Mouse (Mus musculus) myocyte (in vitro differentiated cells): Measurements from ENCODE around the gene Hecw2. TPM values are rescaled to one million over a fixed set of nuclear protein-coding genes. Genes with fewer than 3 reads are reported as not detected.

ENCODE experiments used
- H3K27me3 ChIP-seq: one replicate; pipeline ENCODE4 v1.6.1; 2011; ENCODE audit not compliant: control insufficient read depth, insufficient read depth, insufficient read length
- H3K36me3 ChIP-seq: one replicate; pipeline ENCODE4 v1.6.1; 2011; ENCODE audit not compliant: control insufficient read depth, insufficient read depth
- H3K4me2 ChIP-seq: one replicate; pipeline ENCODE4 v1.6.1; 2011; ENCODE audit warnings: low read depth, control low read depth
- H3K4me3 ChIP-seq: one replicate; pipeline ENCODE4 v1.5.1; 2011; ENCODE audit warnings: mild to moderate bottlenecking, control low read depth, moderate library complexity
- H3K79me2 ChIP-seq: one replicate; pipeline ENCODE4 v1.6.1; 2011; ENCODE audit not compliant: control insufficient read depth, insufficient read depth
- H3ac ChIP-seq: one replicate; pipeline ENCODE4 v1.6.1; 2011; ENCODE audit not compliant: control insufficient read depth, insufficient read length
- CEBPB ChIP-seq: IDR thresholded peaks from 2 replicates; pipeline ENCODE4 v1.6.1; 2011; ENCODE audit warnings: mild to moderate bottlenecking, moderate library complexity; ENCODE audit not compliant: poor library complexity, insufficient read depth, severe bottlenecking
- E2F4 ChIP-seq: IDR thresholded peaks from one replicate; pipeline ENCODE4 v1.6.1; 2011; ENCODE audit warnings: mild to moderate bottlenecking, control low read depth, moderate library complexity; ENCODE audit not compliant: insufficient read depth
- MAX ChIP-seq: IDR thresholded peaks from one replicate; pipeline ENCODE4 v1.6.1; 2011; ENCODE audit warnings: low read depth, mild to moderate bottlenecking, control low read depth
- MYOD1 ChIP-seq, 3 experiments: IDR thresholded peaks; one replicate each; pipeline ENCODE4 v1.6.1; 2011; ENCODE audit warnings: control low read depth in 2 of 3, low read depth in 2 of 3, mild to moderate bottlenecking in 2 of 3, moderate library complexity in 1 of 3; ENCODE audit not compliant: insufficient read length in 2 of 3, control insufficient read depth in 1 of 3
- MYOG ChIP-seq, 3 experiments: IDR thresholded peaks; one replicate each; pipeline ENCODE4 v1.6.1; 2011; ENCODE audit warnings: control low read depth in 2 of 3, low read depth in 2 of 3, mild to moderate bottlenecking in 2 of 3; ENCODE audit not compliant: insufficient read length in 2 of 3, control insufficient read depth in 1 of 3, insufficient read depth in 1 of 3
- POLR2A ChIP-seq: IDR thresholded peaks from one replicate; pipeline ENCODE4 v1.6.1; 2011; ENCODE audit warnings: low read depth, mild to moderate bottlenecking, control low read depth, moderate library complexity; ENCODE audit not compliant: insufficient read length
- POLR2AphosphoS2 ChIP-seq: IDR thresholded peaks from one replicate; pipeline ENCODE4 v1.6.1; 2011; ENCODE audit warnings: low read depth, control low read depth; ENCODE audit not compliant: insufficient read length
- REST ChIP-seq: IDR thresholded peaks from one replicate; pipeline ENCODE4 v1.6.1; 2011; ENCODE audit warnings: mild to moderate bottlenecking, control low read depth, moderate library complexity; ENCODE audit not compliant: insufficient read depth, insufficient read length
- SRF ChIP-seq: IDR thresholded peaks from one replicate; pipeline ENCODE4 v1.6.1; 2011; ENCODE audit warnings: low read depth; ENCODE audit not compliant: control insufficient read depth, insufficient read length
- TCF12 ChIP-seq: IDR thresholded peaks from one replicate; pipeline ENCODE4 v1.6.1; 2011; ENCODE audit warnings: mild to moderate bottlenecking, control low read depth; ENCODE audit not compliant: poor library complexity, insufficient read depth, severe bottlenecking
- TCF3 ChIP-seq: IDR thresholded peaks from one replicate; pipeline ENCODE4 v1.6.1; 2011; ENCODE audit warnings: low read depth, control low read depth; ENCODE audit not compliant: insufficient read length
- USF1 ChIP-seq: IDR thresholded peaks from one replicate; pipeline ENCODE4 v1.6.1; 2011; ENCODE audit warnings: low read depth, mild to moderate bottlenecking, control low read depth, moderate library complexity
- polyA plus RNA-seq: library from polyadenylated mRNA; unstranded; fragments of >200 nt; fragmentation: generic; extraction: Trizol; gene quantifications from one replicate; pipeline ENCODE4 v1.2.1, GENCODE M21; 2012; ENCODE audit warnings: missing spikeins

Hecw2 gene
- polyA plus RNA-seq, 1 experiment, result 4.6 TPM

DNA sequence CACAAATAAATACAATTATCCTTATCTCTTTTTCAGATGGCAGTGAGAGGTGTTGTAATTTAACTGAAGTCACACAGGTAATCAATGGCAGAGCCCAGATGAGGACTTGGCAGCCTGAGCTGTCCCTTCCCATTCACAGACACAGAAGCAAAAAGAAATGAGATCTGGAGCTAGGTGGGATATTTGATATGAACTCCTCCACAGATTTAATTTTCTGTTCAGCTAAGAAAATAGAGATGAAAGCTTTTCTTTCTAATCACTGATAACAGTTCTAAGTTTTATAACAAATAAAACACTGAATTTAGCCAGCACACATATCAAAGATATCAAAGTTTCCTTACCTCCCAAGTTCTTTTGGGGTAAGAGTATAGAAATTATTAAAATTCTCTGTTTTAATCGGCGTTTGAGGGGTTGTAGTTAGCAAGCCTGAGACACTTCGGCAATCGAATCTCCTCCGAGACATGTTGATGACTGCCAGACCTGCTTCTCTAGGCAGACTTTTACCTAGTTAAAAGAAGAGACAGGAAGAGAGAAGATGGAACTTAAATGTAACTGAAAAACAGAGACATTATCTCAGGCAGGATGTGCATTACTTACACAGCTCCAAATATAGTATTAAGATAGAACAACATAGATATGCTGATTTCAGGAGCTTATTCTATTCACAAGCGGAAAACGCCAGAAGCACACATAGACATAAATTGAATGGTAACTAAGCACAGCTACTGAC lies 418.6 kb downstream of the Hecw2 start:
- no peak overlapping the region for H3K4me3 ChIP-seq
- H3ac ChIP-seq, result no peak overlapping the region
- H3K4me2 ChIP-seq, result no peak overlapping the region
- H3K79me2 ChIP-seq, result peaks cover 100% of the 10 kb centered on the region
- H3K36me3 ChIP-seq, result peaks cover 29% of the 10 kb centered on the region
- H3K27me3 ChIP-seq, result no peaks in the 10 kb centered on the region
- TF ChIP-seq SRF (no peak), MYOD1 (IDR thresholded peaks at IDR 0.05; ENCODE audit: control insufficient read depth in 1 of 3, insufficient read length in 2 of 3, low read depth in 2 of 3) (no peak), POLR2AphosphoS2 (no peak), TCF3 (no peak), USF1 (no peak)

DNA sequence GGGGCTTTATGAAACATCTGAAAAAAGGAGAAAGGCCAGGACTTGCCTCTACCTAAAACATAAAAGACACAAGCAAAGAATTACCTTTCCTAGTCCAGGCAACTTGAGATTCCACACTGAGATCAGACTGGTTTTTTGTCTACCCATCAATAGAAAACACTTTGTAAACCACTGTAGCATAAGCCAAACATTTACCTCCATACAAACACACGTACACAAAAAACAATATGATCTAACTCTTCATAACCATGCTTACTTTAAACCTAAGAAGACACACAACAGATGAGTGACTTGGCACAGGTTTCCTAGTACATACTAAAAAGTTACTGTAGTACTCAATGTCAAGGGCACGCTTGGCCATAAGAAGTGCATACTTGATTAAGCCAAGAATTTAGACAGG lies 419.4 kb downstream of the Hecw2 start:
- Histone ChIP-seq H3K27me3 (no peaks in the 10 kb centered on the region), H3ac (no peak overlapping the region), H3K4me2 (no peak overlapping the region), H3K36me3 (peaks cover 37% of the 10 kb centered on the region), H3K79me2 (peaks cover 100% of the 10 kb centered on the region), H3K4me3 (no peak overlapping the region)
- no peak for TF ChIP-seq MYOD1 (IDR thresholded peaks at IDR 0.05; ENCODE audit: control insufficient read depth in 1 of 3, insufficient read length in 2 of 3, low read depth in 2 of 3)
- no peak for TF ChIP-seq POLR2AphosphoS2
- no peak for TF ChIP-seq MAX
- no peak for TF ChIP-seq SRF
- no peak for TF ChIP-seq E2F4

DNA sequence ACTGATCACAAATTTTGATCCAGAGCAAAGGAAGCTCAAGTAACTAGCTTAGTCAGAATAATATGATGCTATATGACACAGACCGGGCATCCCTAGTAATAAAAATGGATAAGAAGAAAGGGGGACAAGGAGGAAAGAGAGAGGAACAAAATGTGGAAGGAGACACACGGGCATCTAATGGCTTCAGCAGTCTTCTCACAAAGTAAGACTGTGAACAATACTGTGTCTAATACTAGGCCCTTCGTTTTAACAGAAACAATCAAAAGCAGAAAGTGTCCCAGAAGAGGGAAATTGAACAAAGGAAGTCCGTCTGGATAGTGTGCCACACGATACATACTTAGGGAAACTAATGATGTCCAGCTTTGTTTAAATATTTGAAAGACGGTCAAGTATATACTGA lies 419.9 kb downstream of the Hecw2 start:
- Histone ChIP-seq H3K79me2 (peaks cover 100% of the 10 kb centered on the region), H3K4me3 (no peak overlapping the region), H3K36me3 (peaks cover 42% of the 10 kb centered on the region), H3K4me2 (peak overlapping the region; percentile 75), H3K27me3 (no peaks in the 10 kb centered on the region), H3ac (no peak overlapping the region)
- TF ChIP-seq REST, result no peak
- TF ChIP-seq MAX, result no peak
- no peak for TF ChIP-seq POLR2AphosphoS2
- no peak for TF ChIP-seq CEBPB
- TF ChIP-seq MYOG (IDR thresholded peaks at IDR 0.05; ENCODE audit: control insufficient read depth in 1 of 3, insufficient read depth in 1 of 3, insufficient read length in 2 of 3, low read depth in 2 of 3), result no peak
- TF ChIP-seq USF1, result no peak
- TF ChIP-seq MYOD1 (IDR thresholded peaks at IDR 0.05; ENCODE audit: control insufficient read depth in 1 of 3, insufficient read length in 2 of 3, low read depth in 2 of 3), result no peak
- TF ChIP-seq POLR2A, result no peak
- no peak for TF ChIP-seq TCF3
- no peak for TF ChIP-seq E2F4
- TF ChIP-seq SRF, result no peak

DNA sequence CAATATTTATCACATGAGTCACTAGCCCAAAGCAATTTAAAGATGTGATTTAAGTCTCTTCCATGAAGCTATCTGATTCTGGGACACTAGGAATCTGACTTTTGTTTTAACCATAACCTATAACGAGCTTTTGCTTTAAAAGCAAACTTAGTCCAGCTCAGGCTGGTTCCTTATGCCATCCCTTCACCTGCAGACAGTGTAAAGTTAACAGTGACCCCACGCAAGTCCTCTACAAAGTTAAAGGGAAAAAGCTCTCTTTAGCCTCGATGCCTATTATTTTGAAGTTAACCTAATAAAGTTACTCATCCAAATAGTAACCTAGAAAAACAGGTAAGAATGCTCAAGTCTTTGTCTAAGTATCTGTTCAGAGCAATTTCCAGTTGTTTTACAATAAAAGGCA lies 420.4 kb downstream of the Hecw2 start:
- no peak for TF ChIP-seq POLR2AphosphoS2
- TF ChIP-seq REST, result no peak
- no peak for TF ChIP-seq USF1
- no peak for TF ChIP-seq CEBPB
- TF ChIP-seq TCF12, result no peak
- no peak for TF ChIP-seq POLR2A
- no peak for TF ChIP-seq MAX
- no peak for TF ChIP-seq SRF
- no peak for TF ChIP-seq TCF3
- no peak for TF ChIP-seq MYOG (IDR thresholded peaks at IDR 0.05; ENCODE audit: control insufficient read depth in 1 of 3, insufficient read depth in 1 of 3, insufficient read length in 2 of 3, low read depth in 2 of 3)
- TF ChIP-seq MYOD1 (IDR thresholded peaks at IDR 0.05; ENCODE audit: control insufficient read depth in 1 of 3, insufficient read length in 2 of 3, low read depth in 2 of 3), result no peak
- no peak for TF ChIP-seq E2F4
- no peak overlapping the region for H3ac ChIP-seq

DNA sequence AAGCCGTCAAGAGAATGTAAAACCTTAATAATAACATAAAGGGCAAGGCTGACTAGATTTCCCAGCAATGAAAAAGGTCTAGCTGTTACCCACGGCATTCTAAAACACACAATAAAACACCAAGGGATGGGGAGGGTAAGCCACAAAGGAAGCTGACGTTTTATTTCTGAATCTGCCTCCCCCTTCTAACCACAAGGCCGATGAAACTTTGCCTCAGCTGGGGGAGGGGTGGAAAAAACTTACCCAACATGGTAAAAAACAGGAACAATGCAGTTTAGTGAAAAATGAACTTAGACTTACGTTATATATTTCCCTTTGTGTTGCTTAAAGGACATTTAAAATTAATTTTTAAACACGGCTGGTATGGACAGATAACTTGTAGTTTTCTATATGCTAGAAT lies 421.0 kb downstream of the Hecw2 start:
- Histone ChIP-seq H3K4me3 (no peak overlapping the region), H3K36me3 (peaks cover 50% of the 10 kb centered on the region), H3K27me3 (no peaks in the 10 kb centered on the region), H3K79me2 (peaks cover 99% of the 10 kb centered on the region), H3ac (no peak overlapping the region), H3K4me2 (peak overlapping the region; percentile 75)
- TF ChIP-seq E2F4 (no peak), POLR2A (no peak), MAX (no peak), REST (no peak), USF1 (no peak), POLR2AphosphoS2 (no peak), SRF (no peak), MYOG (IDR thresholded peaks at IDR 0.05; ENCODE audit: control insufficient read depth in 1 of 3, insufficient read depth in 1 of 3, insufficient read length in 2 of 3, low read depth in 2 of 3) (no peak), TCF12 (no peak), TCF3 (no peak), MYOD1 (IDR thresholded peaks at IDR 0.05; ENCODE audit: control insufficient read depth in 1 of 3, insufficient read length in 2 of 3, low read depth in 2 of 3) (no peak)

More for the DNA sequence above, 420.4 kb downstream of the Hecw2 start:
- Histone ChIP-seq H3K4me3 (no peak overlapping the region), H3K4me2 (peak overlapping the region; percentile 75), H3K27me3 (no peaks in the 10 kb centered on the region), H3K79me2 (peaks cover 99% of the 10 kb centered on the region), H3K36me3 (peaks cover 44% of the 10 kb centered on the region)
